Mouse (Mus musculus): Measurements from ENCODE around the gene Dhx30. TPM values are rescaled to one million over a fixed set of nuclear protein-coding genes. Genes with fewer than 3 reads are reported as not detected.

Dhx30 gene
- polyA plus RNA-seq, 1 experiment from 2014 or later: 178 TPM

- Histone ChIP-seq H3K9me3 (ENCODE audit: control insufficient read depth, low read length) (no peaks in the 10 kb centered on the region), H3K27me3 (ENCODE audit: control insufficient read depth, insufficient read depth, low read length) (no peaks in the 10 kb centered on the region), H3K4me3 (ENCODE audit: low read depth, low read length) (no peak overlapping the region), H3K36me3 (ENCODE audit: control insufficient read depth, insufficient read depth, low read length) (no peaks in the 10 kb centered on the region), H3K9ac (replicated peaks; ENCODE audit: low read depth, low read length) (no peak overlapping the region), H3K27ac (ENCODE audit: low read depth, low read length) (no peak overlapping the region), H3K4me2 (ENCODE audit: low read depth, low read length) (no peak overlapping the region), H3K4me1 (ENCODE audit: control insufficient read depth, insufficient read depth, low read length) (peaks cover 41% of the 10 kb centered on the region)
- ATAC-seq (ENCODE audit: low read depth): no peak
- 92% methylated on average over 1 of the region's 1 CpGs for WGBS
Measured at GRCm38 (mm10) chr9:110057200-110057599, 60.4 kb downstream of the Dhx30 start.

DNA sequence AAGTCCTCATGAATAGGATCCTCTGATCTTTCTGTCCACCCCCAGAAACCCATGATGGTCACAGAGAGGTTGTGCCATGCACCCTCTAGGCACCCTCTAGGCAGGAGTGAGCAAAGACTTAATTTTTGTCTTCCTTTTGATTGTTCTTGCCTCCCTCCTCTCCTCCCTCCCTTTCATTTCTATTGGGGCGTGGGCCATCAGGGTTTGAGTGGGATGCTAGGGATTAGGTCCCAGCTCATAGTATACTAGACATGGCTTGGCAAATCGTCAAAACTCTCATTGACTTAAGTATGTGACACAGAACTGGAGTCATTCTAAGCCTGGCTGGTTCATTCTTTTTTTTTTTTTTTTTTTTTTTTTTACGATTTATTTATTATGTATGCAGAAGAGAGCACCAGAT is 62.8 kb downstream of the Dhx30 start:
- ATAC-seq (ENCODE audit: low read depth): no peak
- Histone ChIP-seq H3K27ac (ENCODE audit: low read depth, low read length) (peak overlapping the region; percentile 88; the same call in 1 of the 2 replicates), H3K4me1 (ENCODE audit: control insufficient read depth, insufficient read depth, low read length) (peaks cover 46% of the 10 kb centered on the region), H3K9ac (replicated peaks; ENCODE audit: low read depth, low read length) (peak overlapping the region; percentile 43; the same call in 1 of the 2 replicates), H3K36me3 (ENCODE audit: control insufficient read depth, insufficient read depth, low read length) (no peaks in the 10 kb centered on the region), H3K27me3 (ENCODE audit: control insufficient read depth, insufficient read depth, low read length) (no peaks in the 10 kb centered on the region), H3K4me2 (ENCODE audit: low read depth, low read length) (peak overlapping the region; percentile 86), H3K4me3 (ENCODE audit: low read depth, low read length) (peak overlapping the region; percentile 45), H3K9me3 (ENCODE audit: control insufficient read depth, low read length) (no peaks in the 10 kb centered on the region)
- 39% methylated on average over 3 of the region's 3 CpGs for WGBS

DNA sequence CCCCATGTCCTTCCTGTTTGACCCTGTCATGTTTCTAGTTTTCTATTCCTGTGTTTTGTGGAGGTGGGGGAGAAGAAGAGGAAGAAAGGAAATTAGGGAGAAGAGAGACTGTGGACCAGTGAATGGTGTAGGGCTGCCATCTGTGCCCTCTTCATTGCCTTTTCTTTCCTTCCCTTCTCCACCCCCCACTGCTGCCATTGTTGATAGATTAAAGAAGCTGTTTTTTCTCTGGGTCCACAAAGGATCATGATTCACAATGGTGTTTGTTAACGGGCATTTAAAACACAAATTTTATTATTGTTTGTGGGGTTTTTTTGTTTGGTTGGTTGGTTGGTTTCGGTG is 63.6 kb downstream of the Dhx30 start:
- Histone ChIP-seq H3K27ac (ENCODE audit: low read depth, low read length) (peak overlapping the region; percentile 88), H3K4me1 (ENCODE audit: control insufficient read depth, insufficient read depth, low read length) (peaks cover 46% of the 10 kb centered on the region), H3K27me3 (ENCODE audit: control insufficient read depth, insufficient read depth, low read length) (no peaks in the 10 kb centered on the region), H3K4me3 (ENCODE audit: low read depth, low read length) (peak overlapping the region; percentile 45), H3K4me2 (ENCODE audit: low read depth, low read length) (peak overlapping the region; percentile 86), H3K9ac (replicated peaks; ENCODE audit: low read depth, low read length) (peak overlapping the region; percentile 43; the same call in 1 of the 2 replicates), H3K36me3 (ENCODE audit: control insufficient read depth, insufficient read depth, low read length) (no peaks in the 10 kb centered on the region), H3K9me3 (ENCODE audit: control insufficient read depth, low read length) (no peaks in the 10 kb centered on the region)
- WGBS: 12% methylated on average over 2 of the region's 2 CpGs
- ATAC-seq (ENCODE audit: low read depth): peak; percentile 53; the same call in 1 of the 2 replicates

- peak; percentile 83 for ATAC-seq (ENCODE audit: low read depth)
- Histone ChIP-seq H3K27ac (ENCODE audit: low read depth, low read length) (peak overlapping the region; percentile 88), H3K4me1 (ENCODE audit: control insufficient read depth, insufficient read depth, low read length) (peaks cover 46% of the 10 kb centered on the region), H3K36me3 (ENCODE audit: control insufficient read depth, insufficient read depth, low read length) (no peaks in the 10 kb centered on the region), H3K4me3 (ENCODE audit: low read depth, low read length) (peak overlapping the region; percentile 45), H3K27me3 (ENCODE audit: control insufficient read depth, insufficient read depth, low read length) (no peaks in the 10 kb centered on the region), H3K9ac (replicated peaks; ENCODE audit: low read depth, low read length) (peak overlapping the region; percentile 67), H3K9me3 (ENCODE audit: control insufficient read depth, low read length) (no peaks in the 10 kb centered on the region), H3K4me2 (ENCODE audit: low read depth, low read length) (peak overlapping the region; percentile 86)
- 9% methylated on average over 8 of the region's 8 CpGs for WGBS
Measured at GRCm38 (mm10) chr9:110053305-110054079, 64.1 kb downstream of the Dhx30 start.

DNA sequence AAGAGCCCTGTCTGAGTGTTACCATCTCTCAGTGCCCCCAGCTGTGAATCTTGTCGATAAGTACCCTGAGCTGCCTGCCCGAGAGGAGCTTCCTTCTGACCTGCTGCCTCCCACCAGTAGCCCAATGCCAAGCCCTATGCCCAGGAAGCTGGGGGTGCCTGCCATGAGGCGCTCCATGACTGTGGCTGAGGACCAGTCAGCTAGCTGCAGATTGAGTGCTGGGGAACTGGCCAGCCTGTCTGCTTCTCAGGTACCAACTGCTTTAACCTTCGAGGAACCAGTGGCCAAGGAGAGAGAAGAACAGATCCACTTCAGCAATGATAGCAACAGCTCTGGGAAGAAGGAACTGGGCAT is 64.7 kb downstream of the Dhx30 start:
- ATAC-seq (ENCODE audit: low read depth): peak; percentile 13; the same call in 1 of the 2 replicates
- Histone ChIP-seq H3K27ac (ENCODE audit: low read depth, low read length) (peak overlapping the region; percentile 88), H3K9ac (replicated peaks; ENCODE audit: low read depth, low read length) (peak overlapping the region; percentile 67), H3K9me3 (ENCODE audit: control insufficient read depth, low read length) (no peaks in the 10 kb centered on the region), H3K4me2 (ENCODE audit: low read depth, low read length) (peak overlapping the region; percentile 86), H3K27me3 (ENCODE audit: control insufficient read depth, insufficient read depth, low read length) (no peaks in the 10 kb centered on the region), H3K36me3 (ENCODE audit: control insufficient read depth, insufficient read depth, low read length) (no peaks in the 10 kb centered on the region), H3K4me1 (ENCODE audit: control insufficient read depth, insufficient read depth, low read length) (peaks cover 46% of the 10 kb centered on the region), H3K4me3 (ENCODE audit: low read depth, low read length) (peak overlapping the region; percentile 45)
- WGBS: 46% methylated on average over 4 of the region's 4 CpGs

GRCm38 (mm10) chr9:110051869-110052661 is 65.6 kb downstream of the Dhx30 start:
- WGBS: 13% methylated on average over 23 of the region's 23 CpGs
- H3K4me1 ChIP-seq (ENCODE audit: control insufficient read depth, insufficient read depth, low read length): peaks cover 43% of the 10 kb centered on the region
- peak overlapping the region; percentile 45 for H3K4me3 ChIP-seq (ENCODE audit: low read depth, low read length)
- H3K4me2 ChIP-seq (ENCODE audit: low read depth, low read length): peak overlapping the region; percentile 86
- H3K27ac ChIP-seq (ENCODE audit: low read depth, low read length): peak overlapping the region; percentile 88
- no peak for ATAC-seq (ENCODE audit: low read depth)
- H3K9me3 ChIP-seq (ENCODE audit: control insufficient read depth, low read length): no peaks in the 10 kb centered on the region
- peak overlapping the region; percentile 67 for H3K9ac ChIP-seq (replicated peaks; ENCODE audit: low read depth, low read length)
- no peaks in the 10 kb centered on the region for H3K36me3 ChIP-seq (ENCODE audit: control insufficient read depth, insufficient read depth, low read length)
- H3K27me3 ChIP-seq (ENCODE audit: control insufficient read depth, insufficient read depth, low read length): no peaks in the 10 kb centered on the region

- no peak overlapping the region; the same call in 1 of the 2 replicates for H3K4me2 ChIP-seq (ENCODE audit: low read depth, low read length)
- H3K4me3 ChIP-seq (ENCODE audit: low read depth, low read length): no peak overlapping the region; the same call in 1 of the 2 replicates
- no peak for ATAC-seq (ENCODE audit: low read depth)
- H3K9ac ChIP-seq (replicated peaks; ENCODE audit: low read depth, low read length): no peak overlapping the region
- peaks cover 36% of the 10 kb centered on the region for H3K4me1 ChIP-seq (ENCODE audit: control insufficient read depth, insufficient read depth, low read length)
- no peaks in the 10 kb centered on the region for H3K36me3 ChIP-seq (ENCODE audit: control insufficient read depth, insufficient read depth, low read length)
- peak overlapping the region; percentile 49 for H3K27ac ChIP-seq (ENCODE audit: low read depth, low read length)
- no peaks in the 10 kb centered on the region for H3K27me3 ChIP-seq (ENCODE audit: control insufficient read depth, insufficient read depth, low read length)
- no peaks in the 10 kb centered on the region for H3K9me3 ChIP-seq (ENCODE audit: control insufficient read depth, low read length)
Measured at GRCm38 (mm10) chr9:110051184-110051583, 66.4 kb downstream of the Dhx30 start.

GRCm38 (mm10) chr9:110047857-110048256 is 69.8 kb downstream of the Dhx30 start:
- ATAC-seq (ENCODE audit: low read depth): peak; percentile 59; the same call in 1 of the 2 replicates
- H3K36me3 ChIP-seq (ENCODE audit: control insufficient read depth, insufficient read depth, low read length): no peaks in the 10 kb centered on the region
- H3K27ac ChIP-seq (ENCODE audit: low read depth, low read length): no peak overlapping the region
- H3K4me2 ChIP-seq (ENCODE audit: low read depth, low read length): no peak overlapping the region
- H3K9me3 ChIP-seq (ENCODE audit: control insufficient read depth, low read length): no peaks in the 10 kb centered on the region
- H3K4me3 ChIP-seq (ENCODE audit: low read depth, low read length): no peak overlapping the region
- H3K4me1 ChIP-seq (ENCODE audit: control insufficient read depth, insufficient read depth, low read length): peaks cover 12% of the 10 kb centered on the region
- 14% methylated on average over 3 of the region's 3 CpGs for WGBS
- no peak overlapping the region for H3K9ac ChIP-seq (replicated peaks; ENCODE audit: low read depth, low read length)
- no peaks in the 10 kb centered on the region for H3K27me3 ChIP-seq (ENCODE audit: control insufficient read depth, insufficient read depth, low read length)

GRCm38 (mm10) chr9:110047260-110047659 is 70.4 kb downstream of the Dhx30 start:
- ATAC-seq (ENCODE audit: low read depth): no peak
- Histone ChIP-seq H3K4me3 (ENCODE audit: low read depth, low read length) (no peak overlapping the region), H3K4me2 (ENCODE audit: low read depth, low read length) (no peak overlapping the region), H3K27me3 (ENCODE audit: control insufficient read depth, insufficient read depth, low read length) (no peaks in the 10 kb centered on the region), H3K36me3 (ENCODE audit: control insufficient read depth, insufficient read depth, low read length) (no peaks in the 10 kb centered on the region), H3K27ac (ENCODE audit: low read depth, low read length) (0 out of 2 replicates have a peak overlapping the region, but pooled peaks have one; percentile 5), H3K9ac (replicated peaks; ENCODE audit: low read depth, low read length) (no peak overlapping the region), H3K4me1 (ENCODE audit: control insufficient read depth, insufficient read depth, low read length) (peaks cover 6% of the 10 kb centered on the region; the same call in 1 of the 2 replicates), H3K9me3 (ENCODE audit: control insufficient read depth, low read length) (no peaks in the 10 kb centered on the region)

Measured in neural tube, embryonic 14.5 days (tissue).